Mouse (Mus musculus) erythroblast, embryonic 14.5 days (primary cell): ENCODE measurements around the gene Arl16. TPM values are rescaled to one million over a fixed set of nuclear protein-coding genes. Genes with fewer than 3 reads are reported as not detected.

Experiments used
- H3K27me3 ChIP-seq: 2 replicates; pipeline ENCODE4 v1.6.1; 2012; ENCODE audit warnings: inconsistent platforms; ENCODE audit not compliant: control insufficient read depth
- H3K36me3 ChIP-seq: 2 replicates; pipeline ENCODE4 v1.6.1; 2012; ENCODE audit warnings: mild to moderate bottlenecking, inconsistent platforms; ENCODE audit not compliant: control insufficient read depth
- H3K4me1 ChIP-seq: 2 replicates; pipeline ENCODE4 v1.6.1; 2012; ENCODE audit warnings: inconsistent platforms; ENCODE audit not compliant: control insufficient read depth
- H3K4me3 ChIP-seq: replicated peaks from 2 replicates; pipeline ENCODE3; 2012; ENCODE audit warnings: moderate library complexity, mild to moderate bottlenecking, inconsistent platforms
- H3K9me3 ChIP-seq: 2 replicates; pipeline ENCODE4 v1.6.1; 2012; ENCODE audit warnings: low read length, inconsistent platforms, mixed read lengths; ENCODE audit not compliant: control insufficient read depth
- GATA1 ChIP-seq: IDR thresholded peaks from 2 replicates; pipeline ENCODE4 v1.6.1; 2012; ENCODE audit warnings: low read length, inconsistent platforms, mixed read lengths
- TAL1 ChIP-seq: IDR thresholded peaks from 3 replicates; pipeline ENCODE4 v1.6.1; 2012; ENCODE audit warnings: low read length, inconsistent platforms, mixed read lengths
- polyA plus RNA-seq: library from polyadenylated mRNA; stranded (reverse); fragments of >175 nt; gene quantifications from 2 replicates; pipeline ENCODE4 v1.2.3, GENCODE M21; 2012

Arl16 gene
- polyA plus RNA-seq, 1 experiment: 4.9 TPM

- H3K9me3 ChIP-seq: no peaks in the 10 kb centered on the region
- no peak for TF ChIP-seq GATA1
- TF ChIP-seq TAL1: no peak
- H3K27me3 ChIP-seq: no peaks in the 10 kb centered on the region
- peaks cover 82% of the 10 kb centered on the region for H3K36me3 ChIP-seq
- peaks cover 52% of the 10 kb centered on the region for H3K4me1 ChIP-seq
- H3K4me3 ChIP-seq: peak overlapping the region; percentile 73
These were observed 16.1 kb upstream of the Arl16 start for GRCm38 (mm10) chr11:120483448-120483934.

- Histone ChIP-seq H3K4me1 (peaks cover 24% of the 10 kb centered on the region), H3K9me3 (no peaks in the 10 kb centered on the region), H3K4me3 (no peak overlapping the region), H3K27me3 (no peaks in the 10 kb centered on the region), H3K36me3 (peaks cover 82% of the 10 kb centered on the region)
- TF ChIP-seq TAL1 (no peak), GATA1 (no peak)
These were observed 4.6 kb upstream of the Arl16 start for GRCm38 (mm10) chr11:120472052-120472451.

GRCm38 (mm10) chr11:120467736-120468092 lies 307 bp upstream of the Arl16 start:
- TF ChIP-seq GATA1 (no peak), TAL1 (no peak)

GRCm38 (mm10) chr11:120465521-120465920 lies 1.9 kb downstream of the Arl16 start:
- H3K4me3 ChIP-seq: no peak overlapping the region
- H3K4me1 ChIP-seq: peaks cover 38% of the 10 kb centered on the region
- no peaks in the 10 kb centered on the region for H3K9me3 ChIP-seq
- peaks cover 72% of the 10 kb centered on the region for H3K36me3 ChIP-seq
- H3K27me3 ChIP-seq: no peaks in the 10 kb centered on the region
- no peak for TF ChIP-seq TAL1

More at GRCm38 (mm10) chr11:120467736-120468092, 307 bp upstream of the Arl16 start:
- Histone ChIP-seq H3K9me3 (no peaks in the 10 kb centered on the region), H3K36me3 (peaks cover 72% of the 10 kb centered on the region), H3K4me1 (peaks cover 38% of the 10 kb centered on the region), H3K4me3 (peak overlapping the region; percentile 84), H3K27me3 (no peaks in the 10 kb centered on the region)

- peaks cover 43% of the 10 kb centered on the region for H3K4me1 ChIP-seq
- peaks cover 69% of the 10 kb centered on the region for H3K36me3 ChIP-seq
- no peak overlapping the region for H3K4me3 ChIP-seq
- H3K9me3 ChIP-seq: no peaks in the 10 kb centered on the region
- TF ChIP-seq GATA1 (no peak), TAL1 (no peak)
- no peaks in the 10 kb centered on the region for H3K27me3 ChIP-seq
These were observed 3.0 kb downstream of the Arl16 start for GRCm38 (mm10) chr11:120464365-120464764.

DNA sequence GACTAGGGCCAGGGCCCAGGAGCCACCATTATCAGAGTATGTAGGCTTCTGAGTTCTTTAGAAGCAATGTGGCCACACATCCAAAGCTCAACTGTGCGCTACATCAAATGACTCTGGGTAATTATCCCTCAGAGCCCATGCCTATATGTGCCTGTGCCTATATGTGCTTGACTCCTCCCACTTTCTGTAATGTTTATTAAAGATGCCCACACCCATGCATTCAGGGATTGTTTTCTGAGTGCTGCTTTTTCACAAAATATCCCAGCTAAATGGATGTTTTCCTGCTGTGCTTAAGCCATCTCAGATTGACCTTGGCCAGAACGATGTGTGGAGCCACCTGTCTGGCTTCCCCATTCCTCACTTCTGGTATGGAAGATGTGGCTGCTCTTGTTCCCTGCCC lies 3.9 kb downstream of the Arl16 start:
- peaks cover 45% of the 10 kb centered on the region for H3K4me1 ChIP-seq
- no peaks in the 10 kb centered on the region for H3K27me3 ChIP-seq
- H3K4me3 ChIP-seq: no peak overlapping the region
- peaks cover 65% of the 10 kb centered on the region for H3K36me3 ChIP-seq
- TF ChIP-seq GATA1 (no peak), TAL1 (no peak)
- H3K9me3 ChIP-seq: no peaks in the 10 kb centered on the region

GRCm38 (mm10) chr11:120458847-120459597 lies 8.4 kb downstream of the Arl16 start:
- H3K4me3 ChIP-seq: peak overlapping the region; percentile 76
- H3K4me1 ChIP-seq: peaks cover 61% of the 10 kb centered on the region
- H3K27me3 ChIP-seq: no peaks in the 10 kb centered on the region
- no peak for TF ChIP-seq TAL1
- no peaks in the 10 kb centered on the region for H3K9me3 ChIP-seq
- peaks cover 63% of the 10 kb centered on the region for H3K36me3 ChIP-seq

DNA sequence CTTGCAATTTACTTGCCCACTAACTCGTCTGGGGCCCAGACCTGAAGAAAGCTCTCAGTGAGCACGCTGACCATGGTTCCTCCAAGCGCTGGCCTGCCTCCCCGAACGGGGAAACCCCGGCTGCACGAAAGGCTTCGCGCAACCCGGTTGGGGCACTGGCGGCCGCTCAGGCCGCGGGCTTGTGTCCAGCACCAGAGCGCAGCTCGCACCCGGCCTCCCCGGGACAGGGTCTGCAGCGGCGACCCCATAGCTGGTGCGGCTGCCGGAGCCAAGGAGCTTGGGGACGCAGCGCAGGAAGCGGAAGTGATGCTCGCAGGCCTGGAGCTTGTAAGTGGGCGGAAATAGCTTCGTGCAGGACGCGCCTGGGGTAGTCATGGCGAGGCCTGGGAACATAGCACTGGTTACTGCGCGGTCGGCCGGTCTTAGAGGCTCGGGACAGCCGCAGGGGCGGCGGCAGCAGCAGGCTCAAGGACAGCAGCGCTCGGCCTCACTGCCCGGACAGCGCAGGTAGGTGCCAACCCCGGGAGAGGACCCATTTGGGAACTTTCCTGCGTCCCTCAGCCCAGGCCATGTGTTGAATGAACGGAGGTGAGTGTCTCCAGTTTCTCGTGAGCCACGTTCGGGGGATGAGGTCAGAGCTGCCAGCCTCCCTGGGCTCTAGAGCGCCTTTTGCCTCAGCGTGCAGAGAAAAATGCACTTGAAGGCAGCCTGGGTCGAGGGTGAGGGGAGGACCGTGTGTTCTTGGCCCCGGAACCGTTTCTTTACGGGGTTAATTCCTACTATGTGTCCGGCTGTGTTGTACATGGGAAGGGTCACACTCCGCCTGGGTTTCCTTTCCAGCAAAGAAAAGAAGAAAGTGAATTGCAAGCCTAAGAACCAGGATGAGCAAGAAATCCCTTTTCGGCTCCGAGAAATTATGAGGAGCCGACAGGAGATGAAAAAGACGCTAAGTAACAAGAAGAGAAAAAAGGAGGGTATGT lies 9.3 kb downstream of the Arl16 start, which contains the start of the genes Oxld1 and Ccdc137:
Gene Oxld1, minus strand, starts transcription at position 297 of the 980 bp plus-strand sequence.
Gene Ccdc137, plus strand, starts transcription at position 344 of the 980 bp plus-strand sequence.
- Histone ChIP-seq H3K4me3 (peak within 1 kb of the TSS; percentile 76), H3K27me3 (no peaks in the 10 kb centered on the region), H3K36me3 (peaks cover 53% of the 10 kb centered on the region), H3K4me1 (peaks cover 63% of the 10 kb centered on the region), H3K9me3 (no peaks in the 10 kb centered on the region)
- TF ChIP-seq GATA1 (no peak), TAL1 (no peak)

DNA sequence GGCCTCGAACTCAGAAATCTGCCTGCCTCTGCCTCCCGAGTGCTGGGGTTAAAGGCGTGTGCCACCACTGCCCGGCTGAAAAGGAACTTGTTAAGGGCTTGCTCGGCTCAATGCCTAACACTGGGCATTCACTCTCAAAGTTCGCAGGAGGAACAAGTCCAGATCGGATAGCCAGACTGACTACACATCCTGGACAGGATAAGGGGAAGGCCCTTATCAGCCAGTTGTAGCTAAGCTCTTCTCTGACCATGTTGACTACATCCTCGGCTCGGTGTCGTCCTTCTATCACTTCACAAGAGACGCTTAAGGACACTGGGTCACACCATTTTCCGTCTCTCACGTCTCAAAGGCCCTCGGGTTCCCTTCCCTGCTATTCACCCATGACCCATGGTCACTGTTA lies 10.0 kb downstream of the Arl16 start:
- Histone ChIP-seq H3K27me3 (no peaks in the 10 kb centered on the region), H3K4me3 (peak overlapping the region; percentile 76), H3K36me3 (peaks cover 47% of the 10 kb centered on the region), H3K9me3 (no peaks in the 10 kb centered on the region), H3K4me1 (peaks cover 63% of the 10 kb centered on the region)
- TF ChIP-seq GATA1 (no peak), TAL1 (no peak)
